Mouse (Mus musculus) liver, embryonic 14.5 days (tissue): Measurements from ENCODE around the gene Bag3.

Experiments used
- CTCF ChIP-seq: IDR thresholded peaks from 2 replicates; pipeline ENCODE4 v1.5.1; 2016; ENCODE audit warnings: antibody characterized with exemption, low read depth, control low read depth
- EP300 ChIP-seq: IDR thresholded peaks from 2 replicates; pipeline ENCODE4 v1.6.1; 2016; ENCODE audit warnings: antibody characterized with exemption, low read depth

GRCm38 (mm10) chr7:128541186-128541585, 17.8 kb downstream of the Bag3 start:
- TF ChIP-seq CTCF (no peak), EP300 (no peak)
